Mouse (Mus musculus): Measurements from ENCODE around the gene Recql5. TPM values are rescaled to one million over a fixed set of nuclear protein-coding genes. Genes with fewer than 3 reads are reported as not detected.
A peak's percentile ranks its signal among the peaks of the same experiment; 100 is the strongest.

Recql5 gene
- polyA plus RNA-seq, 1 experiment from 2014 or later = 7.9 TPM

- no peaks in the 10 kb centered on the region for H3K9me3 ChIP-seq (replicated peaks; ENCODE audit: control insufficient read depth, low read length)
- 85% methylated on average over 9 of the region's 9 CpGs for WGBS (ENCODE audit: insufficient replicate concordance)
- H3K27me3 ChIP-seq (ENCODE audit: control insufficient read depth, insufficient read depth, low read depth, low read length) = no peaks in the 10 kb centered on the region
- no peaks in the 10 kb centered on the region; the same call in 1 of the 2 replicates for H3K36me3 ChIP-seq (ENCODE audit: control insufficient read depth, insufficient read depth)
- no peak for ATAC-seq (ENCODE audit: low read depth)
- no peak overlapping the region for H3K9ac ChIP-seq (ENCODE audit: low read depth, low read length)
- no peak overlapping the region for H3K4me2 ChIP-seq (ENCODE audit: low read depth, low read length)
- no peak overlapping the region for H3K27ac ChIP-seq (ENCODE audit: low read length)
- no peaks in the 10 kb centered on the region for H3K4me1 ChIP-seq (ENCODE audit: control insufficient read depth, low read depth, low read length)
- no peak overlapping the region for H3K4me3 ChIP-seq (ENCODE audit: low read depth, low read length)
These were observed 13.0 kb upstream of the Recql5 start for GRCm38 (mm10) chr11:115946221-115946828.

DNA sequence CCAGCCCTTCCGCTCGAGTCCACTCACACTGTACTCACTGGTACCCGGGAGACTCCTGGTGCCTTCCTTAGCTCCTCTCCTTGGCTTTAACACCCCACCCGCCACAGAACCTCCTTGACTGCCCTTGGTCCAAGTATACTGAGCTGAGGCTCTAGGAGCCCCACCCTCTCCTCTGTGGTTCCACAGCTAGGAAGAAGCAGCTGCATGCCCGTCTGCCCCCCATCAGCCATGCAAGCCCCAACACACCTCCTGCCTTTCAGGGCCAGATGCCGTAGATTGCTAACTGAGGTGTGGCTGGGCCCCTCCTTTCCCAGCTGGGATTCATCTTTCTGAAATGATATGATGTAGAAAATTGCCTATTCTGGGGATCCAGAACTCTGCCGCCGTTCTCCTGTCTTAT is 12.0 kb upstream of the Recql5 start:
- Histone ChIP-seq H3K9me3 (replicated peaks; ENCODE audit: control insufficient read depth, low read length) (no peaks in the 10 kb centered on the region), H3K4me3 (ENCODE audit: low read depth, low read length) (no peak overlapping the region), H3K4me2 (ENCODE audit: low read depth, low read length) (no peak overlapping the region), H3K27me3 (ENCODE audit: control insufficient read depth, insufficient read depth, low read depth, low read length) (no peaks in the 10 kb centered on the region), H3K4me1 (ENCODE audit: control insufficient read depth, low read depth, low read length) (no peaks in the 10 kb centered on the region), H3K36me3 (ENCODE audit: control insufficient read depth, insufficient read depth) (peaks cover 4% of the 10 kb centered on the region; the same call in 1 of the 2 replicates), H3K27ac (ENCODE audit: low read length) (no peak overlapping the region), H3K9ac (ENCODE audit: low read depth, low read length) (no peak overlapping the region)
- no peak for ATAC-seq (ENCODE audit: low read depth)
- 73% methylated on average over 8 of the region's 8 CpGs for WGBS (ENCODE audit: insufficient replicate concordance)

GRCm38 (mm10) chr11:115941980-115942379 is 8.7 kb upstream of the Recql5 start:
- Histone ChIP-seq H3K4me3 (ENCODE audit: low read depth, low read length) (no peak overlapping the region), H3K4me1 (ENCODE audit: control insufficient read depth, low read depth, low read length) (peaks cover 3% of the 10 kb centered on the region)
- 81% methylated on average over 7 of the region's 7 CpGs for WGBS (ENCODE audit: insufficient replicate concordance)

DNA sequence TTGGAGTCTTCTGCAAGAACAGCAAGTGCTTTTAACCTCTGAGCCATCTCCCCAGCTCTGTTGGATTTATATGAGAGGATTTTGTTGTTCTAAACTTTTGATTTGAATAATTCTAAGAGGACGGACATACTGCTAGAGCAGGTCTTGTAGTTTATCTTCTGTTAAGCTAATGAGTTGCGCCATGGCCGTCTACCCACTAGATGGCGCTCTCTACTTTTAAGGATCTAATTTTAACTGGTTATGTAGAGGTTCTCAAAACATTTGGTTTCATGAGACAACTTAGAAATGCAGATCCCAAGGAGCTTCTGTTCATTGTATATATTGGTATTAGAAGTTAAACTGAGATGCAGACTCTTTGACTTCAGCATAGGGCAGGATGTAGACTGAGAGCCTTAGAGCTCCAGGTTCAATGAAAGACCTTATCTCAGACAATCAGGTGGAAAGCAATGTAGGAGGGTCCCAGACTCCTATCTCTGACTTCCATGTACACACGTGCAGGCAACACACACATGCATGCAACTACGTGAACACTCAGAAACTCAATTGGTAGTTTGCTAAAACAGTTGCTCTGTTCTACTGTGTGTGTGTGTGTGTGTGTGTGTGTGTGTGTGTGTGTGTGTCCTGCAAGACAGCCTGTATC is 6.5 kb upstream of the Recql5 start:
- H3K9me3 ChIP-seq (replicated peaks; ENCODE audit: control insufficient read depth, low read length) = no peaks in the 10 kb centered on the region
- no peaks in the 10 kb centered on the region for H3K27me3 ChIP-seq (ENCODE audit: control insufficient read depth, insufficient read depth, low read depth, low read length)
- H3K9ac ChIP-seq (ENCODE audit: low read depth, low read length) = no peak overlapping the region
- ATAC-seq (ENCODE audit: low read depth) = no peak; the same call in 1 of the 2 replicates
- H3K36me3 ChIP-seq (ENCODE audit: control insufficient read depth, insufficient read depth) = peaks cover 13% of the 10 kb centered on the region
- no peak overlapping the region for H3K27ac ChIP-seq (ENCODE audit: low read length)
- peaks cover 5% of the 10 kb centered on the region for H3K4me1 ChIP-seq (ENCODE audit: control insufficient read depth, low read depth, low read length)
- WGBS (ENCODE audit: insufficient replicate concordance) = 18% methylated on average over 6 of the region's 6 CpGs
- H3K4me3 ChIP-seq (ENCODE audit: low read depth, low read length) = no peak overlapping the region
- no peak overlapping the region for H3K4me2 ChIP-seq (ENCODE audit: low read depth, low read length)

More at GRCm38 (mm10) chr11:115941980-115942379, 8.7 kb upstream of the Recql5 start:
- H3K36me3 ChIP-seq (ENCODE audit: control insufficient read depth, insufficient read depth) = peaks cover 13% of the 10 kb centered on the region
- no peak overlapping the region for H3K4me2 ChIP-seq (ENCODE audit: low read depth, low read length)
- no peaks in the 10 kb centered on the region for H3K27me3 ChIP-seq (ENCODE audit: control insufficient read depth, insufficient read depth, low read depth, low read length)
- H3K27ac ChIP-seq (ENCODE audit: low read length) = no peak overlapping the region
- no peaks in the 10 kb centered on the region for H3K9me3 ChIP-seq (replicated peaks; ENCODE audit: control insufficient read depth, low read length)
- ATAC-seq (ENCODE audit: low read depth) = no peak
- H3K9ac ChIP-seq (ENCODE audit: low read depth, low read length) = no peak overlapping the region

GRCm38 (mm10) chr11:115933747-115934110 is 452 bp upstream of the Recql5 start:
- H3K9ac ChIP-seq (ENCODE audit: low read depth, low read length) = peak overlapping the region; percentile 73
- peak overlapping the region; percentile 78 for H3K4me3 ChIP-seq (ENCODE audit: low read depth, low read length)
- H3K4me2 ChIP-seq (ENCODE audit: low read depth, low read length) = peak overlapping the region; percentile 88
- H3K27me3 ChIP-seq (ENCODE audit: control insufficient read depth, insufficient read depth, low read depth, low read length) = no peaks in the 10 kb centered on the region
- H3K27ac ChIP-seq (ENCODE audit: low read length) = no peak overlapping the region
- WGBS (ENCODE audit: insufficient replicate concordance) = under 1% methylated on average over 16 of the region's 16 CpGs
- peak; percentile 19 for ATAC-seq (ENCODE audit: low read depth)
- H3K9me3 ChIP-seq (replicated peaks; ENCODE audit: control insufficient read depth, low read length) = no peaks in the 10 kb centered on the region
- peaks cover 6% of the 10 kb centered on the region for H3K36me3 ChIP-seq (ENCODE audit: control insufficient read depth, insufficient read depth)
- peaks cover 19% of the 10 kb centered on the region for H3K4me1 ChIP-seq (ENCODE audit: control insufficient read depth, low read depth, low read length)

GRCm38 (mm10) chr11:115931235-115931634 is 2.0 kb downstream of the Recql5 start:
- no peak overlapping the region for H3K4me2 ChIP-seq (ENCODE audit: low read depth, low read length)
- H3K9me3 ChIP-seq (replicated peaks; ENCODE audit: control insufficient read depth, low read length) = no peaks in the 10 kb centered on the region
- no peaks in the 10 kb centered on the region for H3K36me3 ChIP-seq (ENCODE audit: control insufficient read depth, insufficient read depth)
- H3K27me3 ChIP-seq (ENCODE audit: control insufficient read depth, insufficient read depth, low read depth, low read length) = no peaks in the 10 kb centered on the region
- no peak overlapping the region for H3K4me3 ChIP-seq (ENCODE audit: low read depth, low read length)
- H3K27ac ChIP-seq (ENCODE audit: low read length) = no peak overlapping the region
- H3K9ac ChIP-seq (ENCODE audit: low read depth, low read length) = no peak overlapping the region
- WGBS (ENCODE audit: insufficient replicate concordance) = 53% methylated on average over 3 of the region's 3 CpGs
- H3K4me1 ChIP-seq (ENCODE audit: control insufficient read depth, low read depth, low read length) = peaks cover 19% of the 10 kb centered on the region
- ATAC-seq (ENCODE audit: low read depth) = no peak

DNA sequence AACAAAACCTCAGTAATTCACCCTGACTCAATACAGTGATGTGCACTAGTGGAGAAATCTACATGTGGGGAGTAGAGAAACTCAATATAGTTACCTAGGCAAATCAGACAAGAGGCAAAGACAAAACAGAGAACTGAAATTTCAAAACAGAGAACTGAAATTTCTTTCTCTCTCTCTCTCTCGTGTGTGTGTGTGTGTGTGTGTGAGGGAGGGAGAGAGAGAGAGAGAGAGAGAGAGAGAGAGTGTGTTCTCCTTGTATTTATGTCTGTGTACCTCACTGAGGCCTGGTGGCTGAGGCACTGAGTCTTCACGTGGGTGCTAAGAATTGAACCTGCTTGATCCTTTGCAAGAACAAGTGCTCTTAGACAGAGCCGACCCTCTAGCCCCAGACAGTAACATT is 3.5 kb downstream of the Recql5 start:
- H3K27me3 ChIP-seq (ENCODE audit: control insufficient read depth, insufficient read depth, low read depth, low read length) = no peaks in the 10 kb centered on the region
- H3K9ac ChIP-seq (ENCODE audit: low read depth, low read length) = no peak overlapping the region
- ATAC-seq (ENCODE audit: low read depth) = no peak
- H3K9me3 ChIP-seq (replicated peaks; ENCODE audit: control insufficient read depth, low read length) = no peaks in the 10 kb centered on the region
- 44% methylated on average over 3 of the region's 3 CpGs for WGBS (ENCODE audit: insufficient replicate concordance)
- H3K36me3 ChIP-seq (ENCODE audit: control insufficient read depth, insufficient read depth) = no peaks in the 10 kb centered on the region
- no peak overlapping the region for H3K4me2 ChIP-seq (ENCODE audit: low read depth, low read length)
- no peak overlapping the region for H3K4me3 ChIP-seq (ENCODE audit: low read depth, low read length)
- no peak overlapping the region for H3K27ac ChIP-seq (ENCODE audit: low read length)
- H3K4me1 ChIP-seq (ENCODE audit: control insufficient read depth, low read depth, low read length) = peaks cover 17% of the 10 kb centered on the region

DNA sequence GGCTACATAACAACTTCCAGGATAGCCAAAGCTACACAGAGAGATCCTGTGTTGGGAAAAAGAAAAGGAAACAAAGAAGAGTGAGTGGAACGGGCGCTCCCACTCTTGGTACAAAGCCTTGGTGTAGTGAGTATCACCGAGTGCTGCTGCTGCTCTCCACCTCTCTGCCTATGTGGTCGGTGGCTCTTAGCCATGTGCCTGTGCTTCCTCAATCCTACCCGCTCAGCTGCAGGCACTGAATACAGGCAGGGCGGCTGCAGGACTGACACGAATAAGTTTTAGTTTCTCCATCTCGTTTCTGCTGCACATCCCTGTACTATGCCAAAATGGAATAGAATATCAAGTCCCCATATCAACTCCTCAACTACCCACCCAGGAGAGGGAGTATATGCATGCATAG is 4.2 kb downstream of the Recql5 start:
- Histone ChIP-seq H3K4me2 (ENCODE audit: low read depth, low read length) (no peak overlapping the region), H3K27ac (ENCODE audit: low read length) (no peak overlapping the region), H3K9ac (ENCODE audit: low read depth, low read length) (no peak overlapping the region), H3K36me3 (ENCODE audit: control insufficient read depth, insufficient read depth) (no peaks in the 10 kb centered on the region), H3K27me3 (ENCODE audit: control insufficient read depth, insufficient read depth, low read depth, low read length) (no peaks in the 10 kb centered on the region), H3K9me3 (replicated peaks; ENCODE audit: control insufficient read depth, low read length) (no peaks in the 10 kb centered on the region), H3K4me3 (ENCODE audit: low read depth, low read length) (no peak overlapping the region), H3K4me1 (ENCODE audit: control insufficient read depth, low read depth, low read length) (peaks cover 11% of the 10 kb centered on the region)
- 82% methylated on average over 8 of the region's 8 CpGs for WGBS (ENCODE audit: insufficient replicate concordance)
- ATAC-seq (ENCODE audit: low read depth) = no peak

DNA sequence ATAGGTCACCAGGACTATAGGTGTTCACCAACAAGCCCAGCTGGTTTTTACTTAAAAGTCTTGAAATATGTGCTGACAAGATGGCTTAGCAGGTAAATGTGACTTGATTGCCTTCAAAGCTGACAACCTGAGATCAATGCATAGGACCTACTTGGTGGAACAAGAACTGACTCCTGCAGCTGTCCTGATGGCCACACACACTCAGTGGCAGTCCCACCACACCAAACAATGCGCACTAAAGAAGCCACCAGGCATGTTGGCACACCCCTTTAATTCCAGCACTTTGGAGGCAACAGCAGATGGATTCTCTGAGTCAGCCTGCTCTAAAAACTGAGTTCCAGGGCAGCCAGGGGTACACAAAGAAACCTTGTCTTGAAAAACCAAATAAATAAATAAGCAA is 11.3 kb downstream of the Recql5 start:
- ATAC-seq (ENCODE audit: low read depth) = no peak
- Histone ChIP-seq H3K4me2 (ENCODE audit: low read depth, low read length) (no peak overlapping the region), H3K9ac (ENCODE audit: low read depth, low read length) (no peak overlapping the region), H3K36me3 (ENCODE audit: control insufficient read depth, insufficient read depth) (peaks cover 2% of the 10 kb centered on the region; the same call in 1 of the 2 replicates), H3K4me1 (ENCODE audit: control insufficient read depth, low read depth, low read length) (peaks cover under 1% of the 10 kb centered on the region; the same call in 1 of the 2 replicates), H3K9me3 (replicated peaks; ENCODE audit: control insufficient read depth, low read length) (no peaks in the 10 kb centered on the region), H3K27me3 (ENCODE audit: control insufficient read depth, insufficient read depth, low read depth, low read length) (no peaks in the 10 kb centered on the region), H3K4me3 (ENCODE audit: low read depth, low read length) (no peak overlapping the region), H3K27ac (ENCODE audit: low read length) (no peak overlapping the region)
- WGBS (ENCODE audit: insufficient replicate concordance) = 93% methylated on average over 1 of the region's 1 CpGs

Data from liver, embryonic 16.5 days (tissue).